Mouse (Mus musculus): ENCODE data around the gene Rpl41. TPM values are rescaled to one million over a fixed set of nuclear protein-coding genes. Genes with fewer than 3 reads are reported as not detected.

Rpl41 gene
- polyA plus RNA-seq, 1 experiment = 3,188 TPM

DNA sequence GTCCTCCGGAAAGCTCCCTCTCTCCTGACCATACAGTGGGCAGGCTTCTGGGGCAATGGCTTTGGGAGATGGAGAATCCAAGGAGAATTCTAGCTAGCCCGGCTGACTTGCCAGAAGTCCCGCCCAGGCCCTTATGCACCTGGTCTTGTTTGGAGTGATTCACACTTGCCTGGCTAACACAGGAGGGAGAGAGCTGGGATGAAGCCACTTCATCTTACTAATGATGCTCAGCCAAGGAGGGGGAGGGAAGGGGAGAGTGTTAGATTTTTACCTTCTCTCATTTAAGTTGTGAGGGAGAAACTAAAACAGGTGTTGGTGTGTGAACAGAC is 3.6 kb downstream of the Rpl41 start:
- TF ChIP-seq CTCF (IDR thresholded peaks at IDR 0.05; ENCODE audit: borderline replicate concordance, insufficient read depth, low read length) = no peak
- no peak for TF ChIP-seq POLR2A (IDR thresholded peaks at IDR 0.05; ENCODE audit: low read depth, low read length)
- no peak overlapping the region for H3K27ac ChIP-seq (ENCODE audit: insufficient read depth, low read length)
- H3K4me1 ChIP-seq (ENCODE audit: control insufficient read depth, insufficient read depth, low read length) = peaks cover 2% of the 10 kb centered on the region; the same call in 1 of the 2 replicates
- no peak overlapping the region for H3K4me3 ChIP-seq (ENCODE audit: insufficient read depth, low read length)

- TF ChIP-seq POLR2A (IDR thresholded peaks at IDR 0.05; ENCODE audit: low read depth, low read length) (no peak), CTCF (IDR thresholded peaks at IDR 0.05; ENCODE audit: borderline replicate concordance, insufficient read depth, low read length) (no peak)
- Histone ChIP-seq H3K4me3 (ENCODE audit: insufficient read depth, low read length) (no peak overlapping the region), H3K4me1 (ENCODE audit: control insufficient read depth, insufficient read depth, low read length) (peaks cover 2% of the 10 kb centered on the region; the same call in 1 of the 2 replicates), H3K27ac (ENCODE audit: insufficient read depth, low read length) (no peak overlapping the region)
Measured at GRCm38 (mm10) chr10:128544674-128545569, 4.2 kb downstream of the Rpl41 start.

DNA sequence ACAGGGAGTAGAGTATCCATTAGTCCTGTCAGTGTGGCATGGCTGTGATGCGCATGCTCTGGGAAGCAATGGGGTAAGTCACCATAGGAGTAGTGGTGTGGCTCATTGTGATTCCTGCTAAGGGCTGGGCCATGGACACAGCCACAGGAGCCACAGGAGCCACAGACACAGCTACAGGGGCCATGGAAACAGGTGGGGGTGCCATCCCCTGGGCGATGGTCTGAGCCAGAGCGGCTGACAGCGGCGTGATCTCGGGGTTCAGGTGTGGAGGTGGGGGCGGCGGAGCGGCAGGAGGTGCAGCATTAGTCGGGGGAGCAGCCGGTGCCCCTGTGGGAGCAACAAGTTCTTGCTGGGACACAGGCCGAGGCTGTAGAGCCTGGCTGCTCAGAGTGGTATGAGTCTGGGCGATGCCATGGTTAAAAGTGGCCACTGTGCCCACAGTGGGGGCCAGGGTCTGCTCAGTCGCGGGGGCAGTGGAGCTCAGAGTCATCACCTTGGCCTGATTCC is 4.9 kb downstream of the Rpl41 start:
- TF ChIP-seq POLR2A (IDR thresholded peaks at IDR 0.05; ENCODE audit: low read depth, low read length) = no peak
- H3K27ac ChIP-seq (ENCODE audit: insufficient read depth, low read length) = no peak overlapping the region
- no peak overlapping the region for H3K4me3 ChIP-seq (ENCODE audit: insufficient read depth, low read length)
- peaks cover 2% of the 10 kb centered on the region; the same call in 1 of the 2 replicates for H3K4me1 ChIP-seq (ENCODE audit: control insufficient read depth, insufficient read depth, low read length)

- Histone ChIP-seq H3K4me3 (ENCODE audit: insufficient read depth, low read length) (no peak overlapping the region), H3K27ac (ENCODE audit: insufficient read depth, low read length) (no peak overlapping the region), H3K4me1 (ENCODE audit: control insufficient read depth, insufficient read depth, low read length) (peaks cover 2% of the 10 kb centered on the region; the same call in 1 of the 2 replicates)
- TF ChIP-seq POLR2A (IDR thresholded peaks at IDR 0.05; ENCODE audit: low read depth, low read length) (no peak), CTCF (IDR thresholded peaks at IDR 0.05; ENCODE audit: borderline replicate concordance, insufficient read depth, low read length) (no peak)
Measured at GRCm38 (mm10) chr10:128543100-128543499, 6.0 kb downstream of the Rpl41 start.

- no peak overlapping the region for H3K27ac ChIP-seq (ENCODE audit: insufficient read depth, low read length)
- TF ChIP-seq CTCF (IDR thresholded peaks at IDR 0.05; ENCODE audit: borderline replicate concordance, insufficient read depth, low read length) = no peak
- no peak for TF ChIP-seq POLR2A (IDR thresholded peaks at IDR 0.05; ENCODE audit: low read depth, low read length)
- no peaks in the 10 kb centered on the region for H3K4me1 ChIP-seq (ENCODE audit: control insufficient read depth, insufficient read depth, low read length)
- no peak overlapping the region for H3K4me3 ChIP-seq (ENCODE audit: insufficient read depth, low read length)
Measured at GRCm38 (mm10) chr10:128538340-128538870, 10.7 kb downstream of the Rpl41 start.

- TF ChIP-seq POLR2A (IDR thresholded peaks at IDR 0.05; ENCODE audit: low read depth, low read length) (peak; percentile 25; the same call in 1 of the 2 replicates), CTCF (IDR thresholded peaks at IDR 0.05; ENCODE audit: borderline replicate concordance, insufficient read depth, low read length) (peak; percentile 49; the same call in 1 of the 2 replicates)
- Histone ChIP-seq H3K4me3 (ENCODE audit: insufficient read depth, low read length) (no peak overlapping the region; the same call in 1 of the 2 replicates), H3K27ac (ENCODE audit: insufficient read depth, low read length) (peak overlapping the region; percentile 29), H3K4me1 (ENCODE audit: control insufficient read depth, insufficient read depth, low read length) (no peaks in the 10 kb centered on the region)
Measured at GRCm38 (mm10) chr10:128536266-128536940, 12.7 kb downstream of the Rpl41 start.

GRCm38 (mm10) chr10:128535624-128536265 is 13.4 kb downstream of the Rpl41 start:
- H3K4me1 ChIP-seq (ENCODE audit: control insufficient read depth, insufficient read depth, low read length) = no peaks in the 10 kb centered on the region
- peak overlapping the region; percentile 29 for H3K27ac ChIP-seq (ENCODE audit: insufficient read depth, low read length)
- TF ChIP-seq CTCF (IDR thresholded peaks at IDR 0.05; ENCODE audit: borderline replicate concordance, insufficient read depth, low read length) = no peak
- no peak for TF ChIP-seq POLR2A (IDR thresholded peaks at IDR 0.05; ENCODE audit: low read depth, low read length)
- H3K4me3 ChIP-seq (ENCODE audit: insufficient read depth, low read length) = no peak overlapping the region; the same call in 1 of the 2 replicates

GRCm38 (mm10) chr10:128535206-128535605 is 13.9 kb downstream of the Rpl41 start:
- TF ChIP-seq CTCF (IDR thresholded peaks at IDR 0.05; ENCODE audit: borderline replicate concordance, insufficient read depth, low read length) (no peak), POLR2A (IDR thresholded peaks at IDR 0.05; ENCODE audit: low read depth, low read length) (no peak)
- no peak overlapping the region for H3K27ac ChIP-seq (ENCODE audit: insufficient read depth, low read length)
- H3K4me1 ChIP-seq (ENCODE audit: control insufficient read depth, insufficient read depth, low read length) = no peaks in the 10 kb centered on the region
- no peak overlapping the region for H3K4me3 ChIP-seq (ENCODE audit: insufficient read depth, low read length)

Data from embryonic fibroblast, embryonic 13.5 days (primary cell).